Mouse (Mus musculus) heart, postnatal 0 days (tissue): ENCODE measurements around the gene Syn1.

ENCODE experiments used
- CTCF ChIP-seq: IDR thresholded peaks from 2 replicates; pipeline ENCODE4 v1.5.1; 2016; ENCODE audit warnings: antibody characterized with exemption, control low read depth, low read depth
- EP300 ChIP-seq: IDR thresholded peaks from 2 replicates; pipeline ENCODE4 v1.6.1; 2016; ENCODE audit warnings: antibody characterized with exemption, low read depth

GRCm38 (mm10) chrX:20931963-20932362 lies 11.2 kb upstream of the Syn1 start:
- TF ChIP-seq CTCF (no peak), EP300 (no peak)
